Mouse (Mus musculus) ES-E14 (cell line): ENCODE results near the gene Ankrd24.

ENCODE experiments used
- CHD2 ChIP-seq: IDR thresholded peaks from 2 replicates; pipeline ENCODE4 v1.6.1; 2014; ENCODE audit warnings: mild to moderate bottlenecking, low read depth, low read length, inconsistent platforms
- HCFC1 ChIP-seq: IDR thresholded peaks from 2 replicates; pipeline ENCODE4 v1.6.1; 2012; ENCODE audit warnings: low read length, inconsistent platforms, borderline replicate concordance; ENCODE audit not compliant: insufficient read depth
- MAFK ChIP-seq: IDR thresholded peaks from 2 replicates; pipeline ENCODE4 v1.6.1; 2014; ENCODE audit warnings: mild to moderate bottlenecking, low read depth, low read length, inconsistent platforms; ENCODE audit not compliant: insufficient read depth
- ZC3H11A ChIP-seq: IDR thresholded peaks from 2 replicates; pipeline ENCODE4 v1.6.1; 2012; ENCODE audit warnings: low read depth, mild to moderate bottlenecking, inconsistent platforms, low read length, borderline replicate concordance
- ZNF384 ChIP-seq: IDR thresholded peaks from 2 replicates; pipeline ENCODE4 v1.6.1; 2012; ENCODE audit warnings: low read depth, low read length, inconsistent platforms

DNA sequence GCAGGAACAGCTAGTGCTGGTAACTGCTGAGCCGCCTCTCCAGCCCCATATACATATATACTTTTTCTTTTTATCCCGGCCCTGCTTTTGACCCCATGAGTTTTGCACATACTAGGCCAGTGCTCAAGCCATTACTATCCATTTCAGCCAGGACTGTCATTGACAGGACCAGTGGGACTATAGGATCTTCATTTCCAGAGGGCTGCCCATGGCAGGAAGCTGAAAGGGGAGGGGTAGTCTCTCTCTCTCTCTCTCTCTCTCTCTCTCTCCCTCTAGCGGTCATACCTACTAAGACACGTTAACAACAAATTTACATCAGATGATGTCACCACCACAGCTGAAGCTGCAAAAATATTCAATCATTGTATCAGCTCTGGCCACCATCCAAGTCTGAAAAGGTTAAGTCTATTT is 25.6 kb upstream of the Ankrd24 start:
- no peak; the same call in 1 of the 2 replicates for TF ChIP-seq ZNF384
- no peak for TF ChIP-seq HCFC1
- TF ChIP-seq CHD2: no peak
- no peak for TF ChIP-seq ZC3H11A
- TF ChIP-seq MAFK: no peak
